Mouse (Mus musculus) skeletal muscle tissue, adult 2 months (tissue): ENCODE measurements at regions not wholly inside any gene's neighbourhood (a gene's known extent, or its start where the extent isn't known, plus 50 kb on each side); places are given as distances from the start of the nearest gene placed in this dataset.

Experiments
- DNase-seq: peaks from one replicate; pipeline ENCODE4 v3.0.0-alpha.2; 2012; ENCODE audit warnings: low read depth, low spot score

DNA sequence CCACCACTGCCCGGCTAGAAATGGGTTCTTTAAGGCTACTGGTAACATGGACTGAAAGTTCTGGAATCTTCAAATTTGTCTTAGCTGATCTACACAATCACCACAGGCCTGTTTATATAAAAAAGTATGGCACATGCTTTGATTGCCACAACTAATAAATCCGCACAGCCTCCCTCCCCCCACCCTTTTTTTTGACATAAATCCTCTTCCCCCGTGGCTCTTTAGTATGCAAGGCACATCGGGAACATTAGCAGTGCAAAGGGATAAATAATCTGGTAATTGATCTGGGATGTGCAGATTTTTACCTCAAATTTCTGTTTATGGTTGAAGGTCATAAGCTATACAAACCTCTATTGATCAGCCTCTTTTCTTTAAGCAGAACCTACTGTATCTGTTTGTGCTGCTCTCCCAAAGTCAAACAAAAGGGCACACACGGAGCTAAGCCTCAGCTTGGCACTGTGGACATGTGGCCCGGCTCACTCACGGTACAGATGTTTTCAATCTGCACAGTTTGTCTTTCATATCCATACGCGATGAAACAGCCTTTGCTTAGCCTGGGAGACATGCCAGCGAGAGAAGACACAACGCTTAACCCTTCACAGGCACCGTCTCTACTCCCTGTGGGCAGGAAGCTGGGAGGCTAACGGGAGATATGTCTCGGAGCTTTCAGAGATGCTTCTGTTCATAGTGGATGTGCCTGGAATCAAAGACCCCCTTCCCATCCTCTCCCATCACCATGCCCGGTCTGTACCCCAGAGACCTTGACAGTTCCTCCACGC, 235.3 kb upstream of the Maf start:
- DNase-seq: peak; percentile 14

- DNase-seq: no peak
These were observed 222.0 kb upstream of the Maf start for GRCm38 (mm10) chr8:115929472-115930210.

DNA sequence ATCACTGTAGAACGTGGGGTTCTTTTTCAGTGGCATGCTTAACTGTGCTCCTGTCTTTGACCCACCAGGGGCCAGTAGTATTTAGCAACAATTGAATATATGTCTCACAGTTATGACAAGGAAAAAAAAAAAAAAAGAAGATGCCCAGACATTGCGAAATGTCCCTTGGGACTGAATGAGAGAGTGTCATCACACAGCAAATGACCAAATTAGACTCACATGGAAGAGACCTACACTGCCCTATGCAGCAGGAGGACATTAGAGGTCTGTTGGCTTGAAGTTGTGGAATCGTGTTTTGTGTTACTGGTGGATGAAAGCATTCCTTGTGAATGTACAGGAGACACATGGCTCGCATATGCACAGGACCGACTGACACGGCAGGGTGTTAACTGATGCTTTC, 214.3 kb upstream of the Maf start:
- DNase-seq: no peak

DNA sequence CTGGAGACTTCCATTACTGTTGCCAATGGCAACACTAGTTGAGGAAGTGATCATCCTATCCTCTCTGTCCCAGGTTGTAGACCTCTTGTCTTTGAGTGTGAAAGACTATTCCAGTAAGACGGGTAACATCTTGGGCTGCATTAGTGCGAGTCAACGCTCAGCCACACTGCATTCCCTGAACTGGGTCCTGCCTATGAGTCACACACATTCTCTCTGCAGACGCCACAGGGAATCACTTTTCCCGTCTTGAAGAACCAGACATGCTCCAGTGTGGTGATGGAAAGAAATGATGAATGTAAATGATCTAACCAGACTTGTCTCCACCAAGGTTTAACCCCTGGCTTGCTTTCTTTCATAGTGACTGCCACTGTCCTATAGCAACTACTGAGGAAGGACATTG, 199.1 kb upstream of the Maf start:
- DNase-seq: no peak

DNA sequence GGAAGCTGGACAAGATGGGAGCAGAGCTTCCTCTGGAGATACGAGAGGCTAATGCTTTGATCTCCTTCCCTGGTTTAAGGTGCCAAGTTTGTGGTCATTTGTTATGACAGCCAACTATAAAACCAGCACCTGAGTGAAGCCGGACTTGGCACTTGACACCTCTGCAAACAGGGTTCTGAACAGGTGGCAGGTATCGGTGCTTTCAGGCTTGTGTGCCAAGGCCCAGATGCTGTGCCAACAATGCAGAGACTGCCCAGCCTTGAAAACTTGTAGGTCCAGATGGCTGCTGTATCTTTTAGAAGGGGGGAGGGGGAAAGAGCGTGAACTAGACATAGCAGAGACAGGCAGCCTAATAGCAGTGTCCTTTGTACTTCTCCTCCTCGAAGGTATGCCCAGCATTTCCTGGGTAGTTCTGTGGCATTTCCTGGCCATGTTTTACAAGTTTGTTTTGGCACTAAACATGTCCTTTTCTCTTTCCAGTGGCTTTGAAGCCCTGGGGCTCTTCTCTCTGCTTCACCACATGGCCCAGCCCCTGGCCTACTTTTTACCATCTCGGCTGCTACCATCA, 196.3 kb upstream of the Maf start:
- no peak for DNase-seq

DNA sequence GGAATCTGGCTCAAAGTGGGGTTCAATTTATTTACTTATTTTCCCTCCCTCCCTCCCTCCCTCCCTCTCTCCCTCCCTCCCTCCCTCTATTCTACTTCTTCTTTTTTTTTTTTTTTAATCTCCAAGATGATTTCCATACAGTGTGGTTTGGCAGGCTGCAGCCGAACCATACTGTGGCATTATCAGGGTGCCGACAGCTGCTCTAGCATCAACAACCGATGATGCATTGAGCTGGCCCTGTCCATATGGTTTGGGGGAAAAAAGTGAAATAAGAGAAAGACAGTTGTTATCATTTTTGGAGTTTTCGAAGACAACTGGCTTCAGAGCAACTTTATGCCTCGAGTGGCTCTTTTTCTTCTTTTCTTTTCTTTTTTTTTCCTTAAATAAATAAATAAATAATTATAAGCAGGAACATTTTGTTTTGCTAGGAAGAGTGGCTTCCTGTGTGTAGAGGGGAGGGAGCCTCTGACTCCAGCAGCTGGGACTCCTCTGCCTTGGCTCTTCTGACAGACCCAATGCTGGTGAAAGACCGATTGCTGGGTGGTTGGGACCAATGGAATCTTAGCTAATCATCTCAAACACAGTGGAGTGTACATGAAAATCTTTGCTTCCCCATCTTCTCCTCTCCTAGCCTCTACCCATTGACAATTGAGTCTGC, 190.1 kb upstream of the Maf start:
- DNase-seq: no peak

- DNase-seq: no peak
These were observed 189.5 kb upstream of the Maf start for GRCm38 (mm10) chr8:115897086-115897485.

- no peak for DNase-seq
These were observed 188.5 kb upstream of the Maf start for GRCm38 (mm10) chr8:115896066-115896465.

- DNase-seq: no peak
These were observed 180.7 kb upstream of the Maf start for GRCm38 (mm10) chr8:115888278-115888677.

- DNase-seq: no peak
These were observed 177.6 kb upstream of the Maf start for GRCm38 (mm10) chr8:115885121-115885743.

DNA sequence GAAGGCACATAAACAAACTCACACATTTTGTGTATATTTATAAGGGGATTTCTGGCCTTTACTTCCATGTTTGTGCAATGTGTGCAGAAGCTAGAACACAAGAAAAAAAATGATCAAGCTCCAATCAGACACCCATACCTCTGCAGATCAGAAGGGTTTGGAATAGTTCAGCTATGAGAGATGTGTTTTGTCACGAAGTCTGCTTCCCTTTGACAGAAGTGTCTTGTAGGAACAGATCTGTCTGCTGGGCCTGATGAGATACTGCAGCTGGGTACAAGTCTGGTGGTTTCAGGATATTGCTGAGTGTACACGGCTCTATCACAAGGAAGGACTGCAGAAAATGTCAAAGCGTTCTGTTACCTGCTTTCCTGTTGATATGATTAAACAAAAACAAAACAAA, 176.2 kb upstream of the Maf start:
- DNase-seq: no peak

DNA sequence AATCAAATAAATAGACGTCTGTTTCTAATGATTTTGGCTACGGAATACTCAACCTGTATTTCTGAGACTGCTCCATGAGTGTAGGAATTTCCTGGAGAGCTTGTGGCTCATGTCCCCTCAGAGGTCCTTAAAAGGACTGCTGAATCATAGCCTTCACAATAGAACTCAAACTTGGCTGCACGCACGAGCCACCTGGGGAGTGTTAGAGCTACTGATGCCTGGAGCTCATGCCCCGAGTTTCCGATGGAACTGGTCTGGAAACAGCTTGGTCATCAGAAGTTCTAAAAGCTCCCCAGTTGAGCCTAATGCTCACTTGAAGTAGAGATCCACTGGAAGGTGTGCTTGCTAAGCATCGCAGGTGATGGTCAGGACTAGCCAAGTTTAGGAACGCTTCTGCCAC, 174.3 kb upstream of the Maf start:
- no peak for DNase-seq

- peak; percentile 25 for DNase-seq
These were observed 167.2 kb upstream of the Maf start for GRCm38 (mm10) chr8:115874789-115875188.

DNA sequence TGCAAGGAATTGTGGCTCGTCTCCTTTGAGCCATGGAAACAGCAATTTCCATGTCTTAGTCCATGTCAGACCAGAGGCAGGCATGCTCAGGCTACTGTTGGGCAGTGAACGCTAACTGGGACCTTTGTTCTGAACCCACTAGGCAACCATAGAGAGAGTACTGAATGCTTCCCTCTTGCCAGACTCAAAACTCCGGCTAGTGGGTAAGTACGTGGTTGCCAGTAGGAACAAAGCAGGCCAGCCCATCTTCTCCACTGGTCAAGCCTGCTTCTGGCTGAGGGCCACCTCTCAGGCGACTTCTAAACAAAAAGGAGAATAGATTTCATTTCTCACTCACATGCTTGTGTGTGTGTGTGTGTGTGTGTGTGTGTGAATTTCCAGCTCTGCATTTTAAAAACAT, 163.8 kb upstream of the Maf start:
- DNase-seq: no peak

DNA sequence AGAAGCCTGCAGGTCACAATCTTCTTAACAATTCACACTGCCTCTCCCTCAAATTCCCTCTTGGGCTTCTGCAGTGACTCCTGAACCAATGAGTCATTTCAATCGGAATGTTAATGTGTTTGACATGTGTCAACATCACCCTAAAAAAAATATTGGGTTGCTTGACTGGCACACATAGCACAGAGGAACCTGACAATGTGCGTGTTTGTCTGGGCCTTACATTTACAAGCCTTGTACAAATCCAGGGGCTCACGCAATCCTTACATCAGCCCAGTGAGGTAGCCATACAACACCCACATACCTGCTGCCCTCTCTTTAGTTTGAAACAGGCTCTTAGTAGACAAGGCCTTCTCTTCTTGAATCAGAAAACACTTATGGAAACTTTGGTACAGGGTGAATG, 153.8 kb upstream of the Maf start:
- no peak for DNase-seq

DNA sequence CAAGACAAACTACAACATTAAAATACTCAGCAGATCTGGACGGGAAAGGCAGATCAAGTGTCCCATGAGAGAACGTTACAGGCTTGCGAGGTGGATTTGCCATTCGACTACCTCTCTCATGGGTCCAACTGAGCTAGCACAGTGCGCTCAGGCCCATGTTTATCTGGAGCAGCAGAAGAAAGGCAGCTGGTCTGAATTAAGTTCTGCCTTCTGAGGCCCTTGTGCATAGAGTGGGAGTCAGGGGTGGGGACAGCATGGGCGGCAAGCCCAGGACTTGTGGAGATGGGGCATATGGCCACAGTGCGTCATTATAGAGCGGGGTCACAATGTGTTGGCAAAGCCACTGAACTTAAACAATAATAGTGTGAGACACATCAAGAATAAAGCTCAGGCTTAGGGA, 151.8 kb upstream of the Maf start:
- peak; percentile 61 for DNase-seq

GRCm38 (mm10) chr8:115856816-115857215, 149.2 kb upstream of the Maf start:
- no peak for DNase-seq

DNA sequence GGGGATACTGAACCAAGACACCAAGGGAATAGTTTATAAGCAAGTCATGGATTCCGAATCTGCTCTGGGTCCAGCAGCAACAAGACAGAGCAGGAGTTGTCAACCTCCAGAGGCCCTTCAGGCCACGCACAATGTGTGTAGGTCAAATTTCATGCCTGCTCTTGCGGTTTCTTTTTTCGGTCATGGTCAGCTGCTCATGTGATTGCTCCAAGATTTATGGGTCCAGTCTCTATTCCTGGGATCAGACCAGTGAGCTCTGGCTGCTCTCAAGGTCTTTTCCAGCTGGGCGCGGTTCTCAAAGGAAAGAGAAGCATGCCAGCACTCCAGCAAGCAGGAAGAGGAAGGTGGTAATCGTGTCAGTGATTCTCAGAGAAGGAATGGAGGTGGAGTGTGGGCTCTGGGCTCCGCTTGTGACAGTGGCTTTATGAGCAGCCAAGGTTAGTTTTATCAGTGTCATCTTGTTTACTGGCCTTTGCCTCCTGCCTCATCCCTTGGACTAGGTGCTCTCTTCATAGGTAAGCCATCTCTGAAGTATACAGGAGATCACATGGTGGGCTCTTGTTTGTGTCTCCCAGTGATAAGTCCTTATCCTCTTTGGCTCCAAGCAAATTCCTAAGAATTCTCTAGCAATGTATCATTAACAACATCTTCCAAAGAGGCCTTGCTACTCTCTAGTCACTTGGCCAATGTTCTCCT, 148.5 kb upstream of the Maf start:
- peak; percentile 65 for DNase-seq

DNA sequence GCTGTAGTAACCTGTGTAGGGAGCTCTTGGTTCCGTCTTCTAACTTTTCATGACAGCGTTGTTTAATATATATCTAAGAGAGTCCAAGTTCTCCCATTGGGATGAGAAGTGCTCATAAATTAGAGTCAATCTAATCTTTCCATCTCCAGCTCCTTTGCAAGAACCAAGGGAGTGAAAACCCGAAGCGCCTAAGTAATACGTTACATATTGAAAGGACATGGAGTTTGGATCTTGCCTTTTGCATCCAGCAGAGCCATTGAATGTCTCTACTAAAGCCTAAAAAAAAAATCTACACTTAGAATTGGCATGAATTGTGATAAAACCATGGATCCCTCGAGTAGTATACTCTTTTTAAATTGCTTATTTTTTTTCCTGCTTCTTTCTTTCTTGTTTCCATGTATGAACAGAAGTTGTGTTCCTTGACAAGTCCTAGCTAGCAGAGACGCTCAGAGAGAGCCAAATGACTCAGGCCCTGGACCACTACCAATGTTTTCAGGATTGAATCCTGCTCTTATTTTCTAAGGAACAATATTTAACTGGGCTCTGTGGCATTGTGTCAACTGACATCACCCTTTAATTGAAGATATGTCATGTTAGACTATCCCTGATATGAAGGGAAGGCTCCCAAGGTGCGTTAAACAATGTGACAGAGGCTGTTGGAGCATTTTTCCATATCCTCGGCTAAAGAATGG, 146.8 kb upstream of the Maf start:
- peak; percentile 61 for DNase-seq

DNA sequence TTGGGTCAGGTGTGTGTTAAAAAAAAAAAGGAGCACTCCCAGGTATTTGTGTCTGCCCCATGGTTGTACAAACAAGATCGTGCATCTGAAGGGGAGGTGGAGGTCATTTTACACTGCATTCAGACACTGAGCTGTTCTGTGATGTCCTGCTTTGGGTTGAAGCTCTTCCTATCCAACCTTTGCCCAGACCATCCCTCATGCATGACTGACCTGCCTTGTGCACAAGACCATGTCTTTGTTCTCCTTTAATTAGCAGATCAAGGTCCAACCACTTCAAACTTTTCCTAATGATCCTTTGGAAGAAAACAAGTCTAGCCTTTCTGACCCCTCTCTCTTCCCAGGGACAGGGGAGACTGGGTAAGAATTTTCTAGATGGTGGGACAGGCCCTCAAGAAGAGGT, 143.0 kb upstream of the Maf start:
- DNase-seq: no peak

GRCm38 (mm10) chr8:115833391-115833790, 125.8 kb upstream of the Maf start:
- no peak for DNase-seq
